Mouse (Mus musculus): Measurements from ENCODE around the gene Llgl1.

Gene Llgl1

GRCm38 (mm10) chr11:60699524-60700075, at the start of gene Llgl1:
Gene Llgl1 (plus strand): TSS chr11:60699723.
- DNase-seq (ENCODE audit: low spot score) = peak; percentile 91

GRCm38 (mm10) chr11:60696165-60696564, 3.4 kb upstream of the Llgl1 start:
- no peak for DNase-seq (ENCODE audit: low spot score)

- no peak for DNase-seq (ENCODE audit: low spot score)
Measured at GRCm38 (mm10) chr11:60697561-60697960, 2.0 kb upstream of the Llgl1 start.

- peak; percentile 89 for DNase-seq (ENCODE audit: low spot score)
Measured at GRCm38 (mm10) chr11:60698806-60699523, 558 bp upstream of the Llgl1 start.

GRCm38 (mm10) chr11:60700320-60701185, 1.0 kb downstream of the Llgl1 start:
- peak; percentile 40 for DNase-seq (ENCODE audit: low spot score)

GRCm38 (mm10) chr11:60701611-60702010, 2.1 kb downstream of the Llgl1 start:
- peak; percentile 48 for DNase-seq (ENCODE audit: low spot score)

GRCm38 (mm10) chr11:60703131-60703530, 3.6 kb downstream of the Llgl1 start:
- peak; percentile 84 for DNase-seq (ENCODE audit: low spot score)

GRCm38 (mm10) chr11:60704023-60704880, 4.7 kb downstream of the Llgl1 start:
- peak; percentile 40 for DNase-seq (ENCODE audit: low spot score)

GRCm38 (mm10) chr11:60705255-60705654, 5.7 kb downstream of the Llgl1 start:
- DNase-seq (ENCODE audit: low spot score) = peak; percentile 38

- DNase-seq (ENCODE audit: low spot score) = no peak
Measured at GRCm38 (mm10) chr11:60706076-60706475, 6.6 kb downstream of the Llgl1 start.

GRCm38 (mm10) chr11:60706696-60707480, 7.4 kb downstream of the Llgl1 start:
- peak; percentile 44 for DNase-seq (ENCODE audit: low spot score)

GRCm38 (mm10) chr11:60707672-60708071, 8.1 kb downstream of the Llgl1 start:
- DNase-seq (ENCODE audit: low spot score) = peak; percentile 72

- peak; percentile 37 for DNase-seq (ENCODE audit: low spot score)
Measured at GRCm38 (mm10) chr11:60708631-60709030, 9.1 kb downstream of the Llgl1 start.

GRCm38 (mm10) chr11:60709481-60710465, 10.2 kb downstream of the Llgl1 start:
- peak; percentile 44 for DNase-seq (ENCODE audit: low spot score)

GRCm38 (mm10) chr11:60711218-60711617, 11.7 kb downstream of the Llgl1 start:
- DNase-seq (ENCODE audit: low spot score) = peak; percentile 40

GRCm38 (mm10) chr11:60712040-60712439, 12.5 kb downstream of the Llgl1 start:
- DNase-seq (ENCODE audit: low spot score) = peak; percentile 38

- peak; percentile 38 for DNase-seq (ENCODE audit: low spot score)
Measured at GRCm38 (mm10) chr11:60712639-60713255, 13.2 kb downstream of the Llgl1 start.

GRCm38 (mm10) chr11:60715833-60716232, 16.3 kb downstream of the Llgl1 start:
- DNase-seq (ENCODE audit: low spot score) = no peak

- no peak for DNase-seq (ENCODE audit: low spot score)
Measured at GRCm38 (mm10) chr11:60719263-60719662, 19.7 kb downstream of the Llgl1 start.
